Mouse (Mus musculus): ENCODE measurements around the gene Sytl1.

GRCm38 (mm10) chr4:133302668-133303067 is 39.8 kb upstream of the Sytl1 start:
- TF ChIP-seq POLR2A (IDR thresholded peaks at IDR 0.05; ENCODE audit: low read depth, low read length) (no peak), CTCF (IDR thresholded peaks at IDR 0.05; ENCODE audit: borderline replicate concordance, insufficient read depth, low read length) (no peak)
